Comparison of ENCODE assay signal across 7 mouse cellular contexts in genomic region chr6:52159164-52159761, GRCm38 (mm10). TPM values are rescaled to one million over a fixed set of nuclear protein-coding genes. Genes with fewer than 3 reads are reported as not detected.
DNase-seq lines count a peak whose midpoint lies in the region; ATAC-seq and TF ChIP-seq lines count a peak whose summit lies in the region.

No protein-coding gene starts in this region.

- ATAC-seq in hindbrain, embryonic 13.5 days (ENCODE audit: low FRiP score) = no peak; the same call in 1 of the 2 replicates
- no peak for ATAC-seq in liver, embryonic 14.5 days (ENCODE audit: insufficient read depth)
- ATAC-seq in stomach, embryonic 16.5 days (ENCODE audit: insufficient read depth, low FRiP score) = peak; percentile 18; the same call in 1 of the 2 replicates

- 2% methylated on average over 12 of the region's 12 CpGs for WGBS in hindbrain, embryonic 13.5 days
- WGBS in liver, embryonic 14.5 days (ENCODE audit: insufficient replicate concordance) = 17% methylated on average over 12 of the region's 12 CpGs
- 10% methylated on average over 12 of the region's 12 CpGs for WGBS in stomach, embryonic 16.5 days

- DNase-seq in adrenal gland, adult 2 months = peak; percentile 70
- DNase-seq in liver, embryonic 14.5 days (ENCODE audit: low read depth in 3 of 3, low spot score in 3 of 3) = no peak
- DNase-seq in left cerebral cortex, postnatal 4 days = no peak
- no peak for DNase-seq in cerebellum, postnatal 36 days

- TF ChIP-seq EP300 in liver, embryonic 14.5 days (IDR thresholded peaks at IDR 0.05; ENCODE audit: low read depth) = no peak

- H3K9me3 ChIP-seq in E14TG2a.4 (ENCODE audit: low read length) = no peaks in the 10 kb centered on the region
- no peaks in the 10 kb centered on the region for H3K9me3 ChIP-seq in hindbrain, embryonic 13.5 days
- H3K9me3 ChIP-seq in liver, embryonic 14.5 days (ENCODE audit: control insufficient read depth, low read length) = no peaks in the 10 kb centered on the region
- H3K9me3 ChIP-seq in stomach, embryonic 16.5 days (replicated peaks; ENCODE audit: control insufficient read depth, low read length) = no peaks in the 10 kb centered on the region

- H3K36me3 ChIP-seq in E14TG2a.4 (ENCODE audit: insufficient read depth, low read length) = no peaks in the 10 kb centered on the region
- H3K36me3 ChIP-seq in hindbrain, embryonic 13.5 days = no peaks in the 10 kb centered on the region
- no peaks in the 10 kb centered on the region for H3K36me3 ChIP-seq in liver, embryonic 14.5 days (replicated peaks; ENCODE audit: control insufficient read depth, insufficient read depth, low read depth)
- H3K36me3 ChIP-seq in stomach, embryonic 16.5 days (ENCODE audit: control insufficient read depth, insufficient read depth, low read length) = no peaks in the 10 kb centered on the region

- peak overlapping the region; percentile 93 for H3K4me3 ChIP-seq in E14TG2a.4 (replicated peaks; ENCODE audit: low read length)
- H3K4me3 ChIP-seq in hindbrain, embryonic 13.5 days = peak overlapping the region; percentile 70
- peak overlapping the region; percentile 32 to 57; a peak in 3 of 4 replicates for H3K4me3 ChIP-seq in liver, embryonic 14.5 days (ENCODE audit: insufficient read depth in 1 of 2, low read depth in 2 of 2, low read length in 2 of 2)
- H3K4me3 ChIP-seq in stomach, embryonic 16.5 days (replicated peaks; ENCODE audit: low read length) = peak overlapping the region; percentile 82

- peak overlapping the region; percentile 91 for H3K9ac ChIP-seq in hindbrain, embryonic 13.5 days
- no peak overlapping the region for H3K9ac ChIP-seq in liver, embryonic 14.5 days (replicated peaks)
- H3K9ac ChIP-seq in stomach, embryonic 16.5 days (ENCODE audit: low read length) = peak overlapping the region; percentile 90

- peaks cover 87% of the 10 kb centered on the region for H3K27me3 ChIP-seq in E14TG2a.4 (ENCODE audit: insufficient read depth, low read length)
- peaks cover 55% of the 10 kb centered on the region for H3K27me3 ChIP-seq in hindbrain, embryonic 13.5 days
- peaks cover 98% of the 10 kb centered on the region for H3K27me3 ChIP-seq in liver, embryonic 14.5 days (ENCODE audit: control insufficient read depth, insufficient read depth, low read length)
- peaks cover 6% of the 10 kb centered on the region; the same call in 1 of the 2 replicates for H3K27me3 ChIP-seq in stomach, embryonic 16.5 days (ENCODE audit: control insufficient read depth, insufficient read depth, low read length)

- intact Hi-C loops in left cerebral cortex, postnatal 4 days (cut with DNase I) = loop anchor here (5.0 kb wide), 1 partner anchor 152 kb away; no protein-coding TSS in a partner anchor

- TF ChIP-seq CTCF in E14TG2a.4 (conservative IDR thresholded peaks at IDR 0.05; ENCODE audit: low read length) = no peak
- no peak for TF ChIP-seq CTCF in liver, embryonic 14.5 days (IDR thresholded peaks at IDR 0.05; ENCODE audit: low read depth)

- peak overlapping the region; percentile 88 for H3K4me2 ChIP-seq in hindbrain, embryonic 13.5 days
- peak overlapping the region; percentile 67 for H3K4me2 ChIP-seq in liver, embryonic 14.5 days (ENCODE audit: low read depth)
- peak overlapping the region; percentile 65 for H3K4me2 ChIP-seq in stomach, embryonic 16.5 days (ENCODE audit: low read depth, low read length)

- H3K4me1 ChIP-seq in E14TG2a.4 (replicated peaks; ENCODE audit: low read depth, low read length) = peaks cover 58% of the 10 kb centered on the region
- H3K4me1 ChIP-seq in hindbrain, embryonic 13.5 days (replicated peaks) = peaks cover 35% of the 10 kb centered on the region
- H3K4me1 ChIP-seq in liver, embryonic 14.5 days (replicated peaks; ENCODE audit: control insufficient read depth in 2 of 2, insufficient read depth in 2 of 2, low read length in 1 of 2) = no peaks in the 10 kb centered on the region; a peak in 1 of 4 replicates
- peaks cover 23% of the 10 kb centered on the region for H3K4me1 ChIP-seq in stomach, embryonic 16.5 days (ENCODE audit: control insufficient read depth, insufficient read depth, low read length)

- peak overlapping the region; percentile 96 for H3K27ac ChIP-seq in hindbrain, embryonic 13.5 days
- H3K27ac ChIP-seq in liver, embryonic 14.5 days = no peak overlapping the region
- peak overlapping the region; percentile 97 for H3K27ac ChIP-seq in stomach, embryonic 16.5 days (ENCODE audit: low read length)

RNA-seq across cellular contexts. Expression of gene Hoxa1, which starts 1.1 kb away (rescaled TPM):
- total RNA-seq in adrenal gland, adult 2 months (2021) = under 1 TPM; 0.52 to 0.86 TPM
- polyA plus RNA-seq in adrenal gland, adult 2 months (2012; rRNA removed) = 0.47 and 0.68 TPM in 2 replicates
- polyA plus RNA-seq in hindbrain, embryonic 13.5 days (2015; fragmentation: Nextera tagmentation; extraction: Ambion mirVana) = 1.5 and 2.0 TPM in 2 replicates
- polyA plus RNA-seq in liver, embryonic 14.5 days (2012; rRNA removed) = 0.21 and 0.33 TPM in 2 replicates
- polyA plus RNA-seq in liver, embryonic 14.5 days (2014; fragmentation: Nextera tagmentation; extraction: Ambion mirVana) = 0.40 and 0.47 TPM in 2 replicates
- 1.4 and 1.5 TPM in 2 replicates for polyA plus RNA-seq in stomach, embryonic 16.5 days (2015; fragmentation: Nextera tagmentation; extraction: Ambion mirVana)
- total RNA-seq in left cerebral cortex, postnatal 4 days (2021) = not detected

RNA-seq across cellular contexts. Expression of gene Hoxa2, which starts 5.4 kb away (rescaled TPM):
- 1 to 10 TPM; 1.5 to 2.6 TPM for total RNA-seq in adrenal gland, adult 2 months (2021)
- 1.1 and 1.7 TPM in 2 replicates for polyA plus RNA-seq in adrenal gland, adult 2 months (2012; rRNA removed)
- polyA plus RNA-seq in hindbrain, embryonic 13.5 days (2015; fragmentation: Nextera tagmentation; extraction: Ambion mirVana) = 39.1 and 40.2 TPM in 2 replicates
- 0.26 and 0.30 TPM in 2 replicates for polyA plus RNA-seq in liver, embryonic 14.5 days (2012; rRNA removed)
- 0.14 and 0.33 TPM in 2 replicates for polyA plus RNA-seq in liver, embryonic 14.5 days (2014; fragmentation: Nextera tagmentation; extraction: Ambion mirVana)
- polyA plus RNA-seq in stomach, embryonic 16.5 days (2015; fragmentation: Nextera tagmentation; extraction: Ambion mirVana) = 7.4 and 8.5 TPM in 2 replicates
- not detected for total RNA-seq in left cerebral cortex, postnatal 4 days (2021)

RNA-seq across cellular contexts. Expression of gene 5730596B20Rik, which starts 18.0 kb away (rescaled TPM):
- under 1 TPM; 0.35 to 0.41 TPM for total RNA-seq in adrenal gland, adult 2 months (2021)
- 0.02 and 0.04 TPM in 2 replicates for polyA plus RNA-seq in adrenal gland, adult 2 months (2012; rRNA removed)
- polyA plus RNA-seq in hindbrain, embryonic 13.5 days (2015; fragmentation: Nextera tagmentation; extraction: Ambion mirVana) = 7.6 and 8.3 TPM in 2 replicates
- 0.03 and 0.04 TPM in 2 replicates for polyA plus RNA-seq in liver, embryonic 14.5 days (2012; rRNA removed)
- 0.03 TPM in 1 of 2 replicates, not detected in the other for polyA plus RNA-seq in liver, embryonic 14.5 days (2014; fragmentation: Nextera tagmentation; extraction: Ambion mirVana)
- 2.1 and 2.6 TPM in 2 replicates for polyA plus RNA-seq in stomach, embryonic 16.5 days (2015; fragmentation: Nextera tagmentation; extraction: Ambion mirVana)
- total RNA-seq in left cerebral cortex, postnatal 4 days (2021) = not detected

RNA-seq across cellular contexts. Expression of gene Hoxa4, which starts 32.3 kb away (rescaled TPM):
- 1 to 10 TPM; 2.2 to 6.3 TPM for total RNA-seq in adrenal gland, adult 2 months (2021)
- 0.99 and 4.0 TPM in 2 replicates for polyA plus RNA-seq in adrenal gland, adult 2 months (2012; rRNA removed)
- 14.5 and 14.8 TPM in 2 replicates for polyA plus RNA-seq in hindbrain, embryonic 13.5 days (2015; fragmentation: Nextera tagmentation; extraction: Ambion mirVana)
- 0.25 and 0.26 TPM in 2 replicates for polyA plus RNA-seq in liver, embryonic 14.5 days (2012; rRNA removed)
- 0.09 and 0.14 TPM in 2 replicates for polyA plus RNA-seq in liver, embryonic 14.5 days (2014; fragmentation: Nextera tagmentation; extraction: Ambion mirVana)
- 2.5 and 2.8 TPM in 2 replicates for polyA plus RNA-seq in stomach, embryonic 16.5 days (2015; fragmentation: Nextera tagmentation; extraction: Ambion mirVana)
- not detected for total RNA-seq in left cerebral cortex, postnatal 4 days (2021)

RNA-seq across cellular contexts. Expression of gene Hoxa5, which starts 45.1 kb away (rescaled TPM):
- total RNA-seq in adrenal gland, adult 2 months (2021) = 10 to 100 TPM; 13.6 to 22.8 TPM
- polyA plus RNA-seq in adrenal gland, adult 2 months (2012; rRNA removed) = 12.9 and 16.3 TPM in 2 replicates
- 116 and 150 TPM in 2 replicates for polyA plus RNA-seq in hindbrain, embryonic 13.5 days (2015; fragmentation: Nextera tagmentation; extraction: Ambion mirVana)
- 0.52 and 0.97 TPM in 2 replicates for polyA plus RNA-seq in liver, embryonic 14.5 days (2012; rRNA removed)
- polyA plus RNA-seq in liver, embryonic 14.5 days (2014; fragmentation: Nextera tagmentation; extraction: Ambion mirVana) = 0.16 and 0.43 TPM in 2 replicates
- 8.8 and 11.0 TPM in 2 replicates for polyA plus RNA-seq in stomach, embryonic 16.5 days (2015; fragmentation: Nextera tagmentation; extraction: Ambion mirVana)
- not detected for total RNA-seq in left cerebral cortex, postnatal 4 days (2021)
